Mouse (Mus musculus) neural tube, embryonic 10.5 days (tissue): ENCODE measurements at regions not wholly inside any gene's neighbourhood (a gene's known extent, or its start where the extent isn't known, plus 50 kb on each side); places are given as distances from the start of the nearest gene placed in this dataset.
"Not testable (repeated sequence)": the region's sequence is repeated elsewhere in the genome, so short reads cannot be mapped to it uniquely, and the experiment has no call there.

Source experiments
- DNase-seq: peaks from one replicate; pipeline ENCODE4 v3.0.0-alpha.2; 2017; ENCODE audit warnings: low spot score; ENCODE audit errors: extremely low spot score

- no peak for DNase-seq
These were observed 342.1 kb downstream of the Gadd45g start for GRCm38 (mm10) chr13:52188605-52189003.

DNA sequence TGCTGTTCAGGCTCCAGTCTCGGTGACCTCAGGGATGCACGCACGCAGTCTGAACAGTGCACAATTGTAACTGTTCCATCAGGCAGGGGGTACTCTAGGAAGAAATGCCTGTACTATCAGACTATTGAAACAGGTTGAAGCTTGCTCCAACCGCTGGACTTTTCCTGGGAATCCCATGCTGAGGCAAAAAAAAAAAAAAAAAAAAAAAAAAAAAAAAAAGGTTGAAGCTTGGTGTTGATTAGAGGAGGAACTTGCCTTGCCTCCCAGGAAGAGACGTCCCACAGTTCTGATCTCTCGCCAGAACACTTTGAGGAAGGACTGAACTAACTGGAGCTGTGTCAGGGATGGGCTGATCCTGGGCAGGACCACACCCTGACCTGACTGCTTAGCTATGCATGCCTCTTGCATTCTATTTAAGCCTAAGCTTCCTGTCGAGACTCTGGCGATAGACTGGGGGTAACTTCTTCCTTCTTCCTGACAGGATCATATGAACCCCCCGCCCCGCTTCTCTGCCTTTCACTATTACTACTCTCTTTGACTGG lies 341.6 kb downstream of the Diras2 start:
- DNase-seq, result no peak

DNA sequence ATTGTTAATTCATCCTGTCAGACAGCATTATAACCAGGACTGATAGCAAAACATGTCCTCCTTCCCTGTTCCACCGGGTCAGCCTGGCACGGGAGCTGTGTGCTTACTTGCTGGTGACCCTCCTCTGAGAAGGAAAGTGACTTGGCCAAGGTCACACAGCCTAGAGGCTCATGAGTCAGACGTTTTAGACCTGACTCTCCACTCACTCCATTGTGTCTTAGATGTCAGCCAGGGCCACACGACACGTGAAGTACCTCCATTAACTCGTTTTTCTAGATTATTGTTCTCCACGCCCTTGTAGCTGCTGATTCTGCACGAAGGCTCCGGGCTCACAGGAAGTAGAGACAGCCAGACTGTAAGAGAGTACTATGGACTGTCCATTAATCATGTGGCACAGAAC lies 340.8 kb downstream of the Diras2 start:
- no peak for DNase-seq

GRCm38 (mm10) chr13:52190848-52191590 lies 340.1 kb downstream of the Diras2 start:
- no peak for DNase-seq

DNA sequence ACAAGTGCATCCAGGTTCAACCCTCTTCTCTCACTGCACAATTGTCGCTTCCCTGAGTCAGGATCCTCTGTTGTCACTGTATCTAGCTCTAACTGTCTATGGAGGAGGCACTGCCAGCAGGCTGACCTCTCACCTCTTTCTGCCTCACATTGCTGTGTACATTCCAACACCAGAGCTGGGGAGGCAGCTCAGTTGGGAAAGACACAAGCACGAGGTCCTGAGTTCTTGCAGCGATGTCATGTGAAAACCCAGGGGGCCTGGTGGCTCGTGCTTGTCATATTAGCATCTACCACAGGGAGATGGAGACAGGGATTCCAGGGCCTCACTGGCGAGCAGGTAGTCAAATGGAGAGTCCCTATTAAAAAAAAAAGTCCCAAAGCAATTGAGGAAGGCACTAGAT lies 334.2 kb downstream of the Diras2 start:
- no peak for DNase-seq

GRCm38 (mm10) chr13:52198649-52199348 lies 332.3 kb downstream of the Diras2 start:
- DNase-seq, result no peak

- no peak for DNase-seq
These were observed 328.7 kb downstream of the Diras2 start for GRCm38 (mm10) chr13:52202372-52202771.

- DNase-seq, result no peak
These were observed 325.1 kb downstream of the Diras2 start for GRCm38 (mm10) chr13:52205951-52206350.

- no peak for DNase-seq
These were observed 314.7 kb downstream of the Diras2 start for GRCm38 (mm10) chr13:52216343-52216742.

- DNase-seq, result no peak
These were observed 314.0 kb downstream of the Diras2 start for GRCm38 (mm10) chr13:52217066-52217465.

DNA sequence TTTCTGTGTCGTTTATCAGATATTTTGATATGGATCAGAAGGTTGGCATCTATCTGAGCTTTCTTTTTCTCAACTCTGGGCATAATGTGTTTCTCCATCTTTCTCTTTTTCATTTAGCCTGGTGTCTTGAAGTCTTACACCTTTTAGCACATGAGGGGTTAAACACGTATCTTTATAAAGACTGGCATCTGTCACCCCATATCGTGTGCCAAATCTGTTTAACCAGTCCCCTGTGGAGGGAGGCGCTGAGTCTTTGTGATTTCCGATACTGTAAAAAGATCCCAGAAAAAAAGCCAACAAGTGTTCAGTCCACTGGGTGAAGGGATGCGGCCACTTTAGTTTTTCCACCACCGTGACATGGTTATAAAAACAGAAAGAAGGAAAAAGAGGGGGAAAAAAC lies 313.3 kb downstream of the Diras2 start:
- DNase-seq, result no peak

- peak; percentile 26 for DNase-seq
These were observed 308.6 kb downstream of the Diras2 start for GRCm38 (mm10) chr13:52222315-52223097.

GRCm38 (mm10) chr13:52223098-52223962 lies 307.7 kb downstream of the Diras2 start:
- DNase-seq, result peak; percentile 33

DNA sequence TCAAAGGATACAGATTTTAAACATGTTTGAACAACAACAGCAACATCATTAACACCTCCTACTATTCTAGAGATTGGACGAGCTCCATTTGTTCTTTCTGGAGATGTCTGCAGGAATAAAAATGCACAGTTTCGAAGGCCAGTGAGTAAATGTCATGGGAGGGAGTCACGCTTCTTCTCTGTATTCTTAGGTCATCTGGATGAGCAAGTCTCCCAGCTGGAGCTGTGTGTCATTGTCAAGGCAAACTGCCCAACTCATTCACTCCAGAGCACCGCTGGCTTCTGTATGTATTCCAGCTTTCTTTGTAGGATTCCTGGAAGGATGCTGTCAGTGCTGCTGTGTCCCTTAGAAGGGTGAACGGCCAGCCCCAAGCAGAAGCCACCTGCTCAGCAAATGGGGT lies 297.1 kb downstream of the Diras2 start:
- no peak for DNase-seq

GRCm38 (mm10) chr13:52236105-52236504 lies 295.0 kb downstream of the Diras2 start:
- no peak for DNase-seq

- no peak for DNase-seq
These were observed 291.5 kb downstream of the Diras2 start for GRCm38 (mm10) chr13:52239563-52239962.

DNA sequence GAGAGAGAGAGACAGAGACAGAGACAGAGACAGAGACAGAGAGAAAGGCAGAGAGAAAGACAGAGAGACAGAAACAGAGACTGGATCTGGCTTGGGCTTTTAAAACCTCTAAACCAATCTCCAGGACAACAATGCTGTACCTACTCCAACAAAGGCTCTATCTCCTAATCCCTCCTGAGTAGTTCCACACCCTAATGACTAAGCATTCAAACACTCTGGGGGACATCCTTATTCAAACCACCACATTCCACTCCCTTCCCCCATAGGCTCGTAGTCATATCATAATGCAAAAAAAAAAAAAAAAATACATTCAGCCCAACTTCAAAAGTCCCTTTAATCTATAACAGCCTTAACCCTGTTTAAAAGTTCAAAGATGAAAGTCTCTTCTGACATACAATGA lies 289.3 kb downstream of the Diras2 start:
- no peak for DNase-seq

DNA sequence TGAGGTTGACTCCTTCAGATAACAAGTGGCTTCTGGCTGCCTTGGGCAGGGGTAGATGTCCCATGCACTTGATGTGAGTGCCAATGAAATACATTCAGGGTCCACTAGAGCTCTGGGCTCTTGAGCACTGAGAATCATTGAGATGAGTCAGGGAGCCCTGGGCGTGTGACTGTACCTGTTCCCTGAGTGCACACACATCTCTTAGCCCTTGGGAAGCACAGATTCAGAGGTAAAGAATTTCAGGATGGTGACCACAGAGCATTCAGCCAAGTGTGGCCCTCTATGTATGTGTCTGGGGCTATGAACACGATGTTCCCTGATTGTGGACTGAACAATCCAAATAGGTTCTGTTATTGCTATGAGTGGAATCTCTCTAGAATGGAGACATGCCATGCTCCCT lies 281.6 kb downstream of the Diras2 start:
- DNase-seq, result no peak

- no peak for DNase-seq
These were observed 280.7 kb downstream of the Diras2 start for GRCm38 (mm10) chr13:52250371-52250770.

GRCm38 (mm10) chr13:52252303-52252702 lies 278.8 kb downstream of the Diras2 start:
- DNase-seq, result no peak

GRCm38 (mm10) chr13:52252726-52253125 lies 278.4 kb downstream of the Diras2 start:
- DNase-seq, result not testable (repeated sequence)
